Mouse (Mus musculus) intestine, postnatal 0 days (tissue): ENCODE data around the gene Prss57. TPM values are rescaled to one million over a fixed set of nuclear protein-coding genes. Genes with fewer than 3 reads are reported as not detected.

Experiments
- ATAC-seq: fragments of 200-750 bp; cut with Nextera tagmentation; 2 replicates; pipeline ENCODE4 v1.8.0; 2017; ENCODE audit warnings: mild to moderate bottlenecking, moderate TSS enrichment, moderate library complexity
- H3K27ac ChIP-seq: fragments of 300-500 bp; sonication (generic); 2 replicates; pipeline ENCODE4 v1.5.1; 2014; ENCODE audit warnings: mild to moderate bottlenecking, low read depth, low read length, moderate library complexity
- H3K27me3 ChIP-seq: fragments of 300-500 bp; sonication (generic); replicated peaks from 2 replicates; pipeline ENCODE4 v1.6.1; 2014; ENCODE audit warnings: low read length, mixed read lengths; ENCODE audit not compliant: control insufficient read depth, insufficient read depth
- H3K36me3 ChIP-seq: fragments of 300-500 bp; sonication (generic); 2 replicates; pipeline ENCODE4 v1.6.1; 2014; ENCODE audit warnings: mild to moderate bottlenecking, moderate library complexity; ENCODE audit not compliant: control insufficient read depth, insufficient read depth
- H3K4me1 ChIP-seq: fragments of 300-500 bp; sonication (generic); replicated peaks from 2 replicates; pipeline ENCODE4 v1.6.1; 2014; ENCODE audit warnings: antibody characterized with exemption, low read length, mixed read lengths; ENCODE audit not compliant: control insufficient read depth, insufficient read depth
- H3K4me2 ChIP-seq: fragments of 300-500 bp; sonication (generic); replicated peaks from 2 replicates; pipeline ENCODE4 v1.6.1; 2014; ENCODE audit warnings: low read depth, mild to moderate bottlenecking, moderate library complexity
- H3K4me3 ChIP-seq: fragments of 300-500 bp; sonication (generic); 2 replicates; pipeline ENCODE4 v1.5.1; 2014; ENCODE audit warnings: low read depth, low read length
- H3K9ac ChIP-seq: fragments of 300-500 bp; sonication (generic); 2 replicates; pipeline ENCODE4 v1.6.1; 2014; ENCODE audit warnings: mild to moderate bottlenecking, low read depth, low read length
- H3K9me3 ChIP-seq: fragments of 300-500 bp; sonication (generic); 2 replicates; pipeline ENCODE4 v1.6.1; 2016; ENCODE audit warnings: mixed run types; ENCODE audit not compliant: control insufficient read depth
- CTCF ChIP-seq: sonication (generic); IDR thresholded peaks from 2 replicates; pipeline ENCODE4 v1.5.1; 2016; ENCODE audit warnings: low read depth, mild to moderate bottlenecking, control low read depth, antibody characterized with exemption, moderate library complexity
- WGBS: fragments of 180-500 bp; shearing (Covaris S2); extraction: QIAGEN DNeasy Blood & Tissue Kit; methylation state at CpG from one replicate; pipeline ENCODE4 v1.1.7; 2014; 5-methylcytosine and 5-hydroxymethylcytosine counted together
- polyA plus RNA-seq: library from polyadenylated mRNA; unstranded; fragments of >200 nt; fragmentation: Nextera tagmentation; extraction: Ambion mirVana; gene quantifications from 2 replicates; pipeline ENCODE4 v1.2.1, GENCODE M21; 2015

The Prss57 gene
- polyA plus RNA-seq, 1 experiment from 2014 or later: 0.07 TPM

DNA sequence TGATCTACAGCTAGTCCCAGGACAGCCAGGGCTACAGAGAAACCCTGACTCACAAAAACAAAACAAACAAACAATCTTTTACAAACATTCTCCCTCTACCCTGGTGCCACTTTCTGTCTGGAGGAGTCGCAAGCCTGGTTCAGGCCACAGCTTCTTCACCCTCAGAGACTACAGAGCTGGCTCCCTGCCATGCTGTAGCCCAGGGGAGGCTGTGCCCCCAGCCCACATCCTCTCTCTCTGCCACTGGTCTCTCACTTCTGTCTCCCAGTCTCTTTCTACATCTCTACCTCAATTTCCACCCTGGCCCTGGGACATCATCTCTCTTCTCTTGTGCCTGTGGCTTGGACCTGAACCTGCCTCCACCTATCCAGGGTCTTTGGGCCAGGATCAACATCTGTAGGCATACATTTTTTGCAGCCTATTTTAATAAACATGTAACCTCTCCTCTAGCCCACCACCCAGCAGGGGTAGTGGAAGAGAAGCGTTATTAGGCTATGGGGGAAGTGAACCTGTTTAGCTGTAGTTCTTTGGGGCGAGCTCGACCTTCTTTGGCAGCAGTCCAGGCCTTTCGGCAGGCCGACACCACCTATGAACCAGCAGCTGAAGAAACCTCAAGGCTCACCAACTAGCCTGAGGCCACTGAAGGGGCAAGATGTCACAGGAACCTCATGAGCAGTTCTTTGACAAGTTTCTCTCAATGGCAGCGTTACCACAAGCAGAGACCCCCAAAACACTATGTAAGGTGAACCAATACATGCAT lies 41.4 kb upstream of the Prss57 start:
- Histone ChIP-seq H3K9me3 (no peaks in the 10 kb centered on the region), H3K27me3 (no peaks in the 10 kb centered on the region), H3K4me2 (no peak overlapping the region), H3K4me3 (no peak overlapping the region), H3K27ac (no peak overlapping the region), H3K36me3 (peaks cover 42% of the 10 kb centered on the region; the same call in 1 of the 2 replicates), H3K9ac (no peak overlapping the region), H3K4me1 (peaks cover 5% of the 10 kb centered on the region; the same call in 1 of the 2 replicates)
- no peak for TF ChIP-seq CTCF
- WGBS: 51% methylated on average over 7 of the region's 7 CpGs
- ATAC-seq: no peak

- peaks cover 47% of the 10 kb centered on the region; the same call in 1 of the 2 replicates for H3K36me3 ChIP-seq
- no peak overlapping the region for H3K4me2 ChIP-seq
- TF ChIP-seq CTCF: no peak
- H3K4me1 ChIP-seq: peaks cover 8% of the 10 kb centered on the region; the same call in 1 of the 2 replicates
- no peaks in the 10 kb centered on the region for H3K27me3 ChIP-seq
- H3K9ac ChIP-seq: no peak overlapping the region
- H3K9me3 ChIP-seq: no peaks in the 10 kb centered on the region
- H3K4me3 ChIP-seq: no peak overlapping the region
- no peak for ATAC-seq
- 91% methylated on average over 3 of the region's 3 CpGs for WGBS
- no peak overlapping the region for H3K27ac ChIP-seq
Observed at GRCm38 (mm10) chr10:79831583-79831982, 40.8 kb upstream of the Prss57 start.

DNA sequence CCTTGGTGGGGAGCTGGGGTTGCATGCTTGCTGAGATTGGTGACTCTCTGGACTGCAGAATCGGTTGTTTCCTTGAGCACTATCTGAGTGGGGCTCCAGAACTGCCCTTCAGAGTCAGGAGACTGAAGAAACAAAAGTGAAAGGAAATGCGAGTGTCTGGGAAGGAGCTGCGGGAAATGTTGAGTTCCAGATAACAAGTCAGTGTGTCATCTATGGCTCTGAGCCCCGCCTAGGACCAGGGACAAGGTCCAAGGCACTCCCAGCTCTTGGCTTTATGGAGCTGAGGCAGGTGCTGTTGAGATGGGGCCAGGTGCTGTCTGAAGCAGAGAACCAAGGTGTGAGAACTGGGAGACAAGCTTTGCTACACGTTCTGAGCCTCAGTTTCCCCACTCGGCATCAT lies 33.7 kb upstream of the Prss57 start:
- TF ChIP-seq CTCF: no peak
- H3K27me3 ChIP-seq: no peaks in the 10 kb centered on the region
- H3K4me3 ChIP-seq: peak overlapping the region; percentile 47; the same call in 1 of the 2 replicates
- ATAC-seq: peak; percentile 65
- peak overlapping the region; percentile 61 for H3K4me2 ChIP-seq
- H3K9me3 ChIP-seq: no peaks in the 10 kb centered on the region
- H3K9ac ChIP-seq: peak overlapping the region; percentile 55; the same call in 1 of the 2 replicates
- peak overlapping the region; percentile 99 for H3K27ac ChIP-seq
- H3K36me3 ChIP-seq: peaks cover 29% of the 10 kb centered on the region
- WGBS: 26% methylated on average over 6 of the region's 6 CpGs
- 0 out of 2 replicates have a peak, but pooled peaks cover 21% of the 10 kb centered on the region for H3K4me1 ChIP-seq

GRCm38 (mm10) chr10:79823011-79823410 lies 32.2 kb upstream of the Prss57 start:
- peak overlapping the region; percentile 47 for H3K4me3 ChIP-seq
- no peaks in the 10 kb centered on the region for H3K9me3 ChIP-seq
- TF ChIP-seq CTCF: peak; percentile 30
- H3K27ac ChIP-seq: peak overlapping the region; percentile 99
- WGBS: 34% methylated on average over 6 of the region's 6 CpGs
- peak overlapping the region; percentile 61 for H3K4me2 ChIP-seq
- 0 out of 2 replicates have a peak, but pooled peaks cover 21% of the 10 kb centered on the region for H3K4me1 ChIP-seq
- H3K36me3 ChIP-seq: peaks cover 21% of the 10 kb centered on the region
- ATAC-seq: peak; percentile 77
- H3K9ac ChIP-seq: peak overlapping the region; percentile 55
- no peaks in the 10 kb centered on the region for H3K27me3 ChIP-seq

- ATAC-seq: peak; percentile 78
- peak overlapping the region; percentile 64 for H3K9ac ChIP-seq
- no peaks in the 10 kb centered on the region for H3K9me3 ChIP-seq
- no peaks in the 10 kb centered on the region for H3K27me3 ChIP-seq
- H3K36me3 ChIP-seq: peaks cover 21% of the 10 kb centered on the region
- 13% methylated on average over 17 of the region's 17 CpGs for WGBS
- peak overlapping the region; percentile 70 for H3K4me2 ChIP-seq
- 0 out of 2 replicates have a peak, but pooled peaks cover 16% of the 10 kb centered on the region for H3K4me1 ChIP-seq
- H3K27ac ChIP-seq: peak overlapping the region; percentile 99
- no peak for TF ChIP-seq CTCF
- H3K4me3 ChIP-seq: peak overlapping the region; percentile 47
Observed at GRCm38 (mm10) chr10:79822372-79822771, 31.6 kb upstream of the Prss57 start.

DNA sequence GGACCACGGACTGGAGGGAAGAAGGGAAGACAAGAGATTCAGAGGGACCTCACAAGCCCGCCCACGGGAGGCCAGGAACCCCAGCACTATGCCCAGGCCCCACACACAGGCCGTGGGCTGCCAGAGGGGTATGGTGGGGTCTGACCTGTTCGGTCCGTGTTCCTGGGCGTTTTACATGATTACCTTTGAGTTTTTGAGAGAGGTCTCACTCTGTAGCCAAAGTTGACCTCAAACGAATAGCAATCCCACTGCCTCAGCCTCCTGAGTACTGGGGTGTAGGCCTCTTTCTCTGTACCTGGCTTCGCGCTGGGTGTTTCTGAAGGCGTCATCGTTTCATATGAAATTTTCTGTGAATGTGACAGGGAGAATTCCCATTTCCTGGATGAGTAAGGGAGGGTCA lies 31.0 kb upstream of the Prss57 start:
- no peaks in the 10 kb centered on the region for H3K9me3 ChIP-seq
- ATAC-seq: no peak
- peak overlapping the region; percentile 47 for H3K4me3 ChIP-seq
- H3K27ac ChIP-seq: peak overlapping the region; percentile 99
- TF ChIP-seq CTCF: no peak
- H3K36me3 ChIP-seq: peaks cover 18% of the 10 kb centered on the region
- WGBS: 47% methylated on average over 12 of the region's 12 CpGs
- peak overlapping the region; percentile 70 for H3K4me2 ChIP-seq
- no peaks in the 10 kb centered on the region for H3K27me3 ChIP-seq
- 0 out of 2 replicates have a peak, but pooled peaks cover 14% of the 10 kb centered on the region for H3K4me1 ChIP-seq
- peak overlapping the region; percentile 64 for H3K9ac ChIP-seq
